Mouse (Mus musculus): Measurements from ENCODE around the gene Ctdnep1.

Ctdnep1 gene

GRCm38 (mm10) chr11:69948066-69948762 is 32.7 kb upstream of the Ctdnep1 start, which contains the start of gene Slc2a4:
TSS of gene Slc2a4 (minus strand) at chr11:69948188.
- in situ Hi-C loops (cut with MboI; ENCODE audit: unreplicated experiment in 2 of 2), result no loop called here

DNA sequence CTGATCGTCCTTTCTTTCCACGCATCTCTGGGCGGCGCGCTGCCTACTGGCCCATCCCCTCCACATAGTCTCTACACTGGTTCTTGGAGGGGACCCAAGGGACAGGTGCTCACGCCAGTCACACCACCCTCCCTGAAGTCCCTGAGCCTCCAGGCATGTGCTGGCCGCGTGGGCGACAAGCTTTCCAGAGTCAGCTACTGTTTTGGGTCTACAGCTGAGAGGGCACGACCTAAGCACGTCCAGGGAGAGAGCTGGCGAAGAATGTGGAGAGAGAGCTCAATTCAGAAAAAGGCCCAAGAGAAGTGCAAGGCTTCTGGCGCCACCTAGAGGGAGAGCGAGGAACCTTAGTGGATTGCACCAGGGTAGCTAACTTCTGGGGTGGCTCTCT is 32.2 kb upstream of the Ctdnep1 start:
- in situ Hi-C loops (cut with MboI; ENCODE audit: unreplicated experiment in 2 of 2), result no loop called here

DNA sequence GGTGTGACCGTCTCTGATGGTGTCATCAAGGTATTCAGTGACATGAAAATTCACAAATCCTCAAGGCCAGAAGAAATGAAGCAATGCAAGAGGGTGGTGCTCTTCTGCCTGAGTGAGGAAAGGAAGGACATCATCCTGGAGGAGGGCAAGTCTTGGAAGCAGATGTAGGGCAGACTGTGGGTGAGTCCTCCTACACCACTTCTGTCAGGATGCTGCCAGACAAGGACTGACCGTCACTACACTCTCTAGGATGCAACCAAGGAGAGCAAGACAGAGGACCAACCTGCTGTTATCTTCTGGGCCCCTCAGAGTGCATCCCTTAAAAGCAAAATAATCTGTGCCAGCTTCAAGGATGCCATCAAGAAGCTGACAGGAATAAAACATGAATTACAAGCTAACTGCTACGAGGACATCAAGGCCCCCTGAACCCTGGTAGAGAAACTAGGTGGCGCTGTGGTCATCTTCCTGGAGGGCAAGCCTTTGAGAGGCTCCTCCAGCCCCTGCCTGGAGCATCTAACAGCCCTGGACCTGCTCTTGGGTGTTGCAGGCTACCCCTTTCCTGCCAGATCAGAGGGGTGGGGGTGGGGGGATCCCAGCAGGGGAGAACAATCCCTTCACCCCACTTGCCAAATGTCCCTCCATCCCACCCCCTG is 30.0 kb upstream of the Ctdnep1 start:
- in situ Hi-C loops (cut with MboI; ENCODE audit: unreplicated experiment in 2 of 2), result loop anchor here (5.0 to 10.0 kb wide), 6 partner anchors 51 to 266 kb away; partner anchors contain the start of genes Dvl2 (in 1 of the 2), Senp3 (in 1 of the 2), Tmem95 (in 1 of the 2) and Tnfsf13 (in 1 of the 2)

DNA sequence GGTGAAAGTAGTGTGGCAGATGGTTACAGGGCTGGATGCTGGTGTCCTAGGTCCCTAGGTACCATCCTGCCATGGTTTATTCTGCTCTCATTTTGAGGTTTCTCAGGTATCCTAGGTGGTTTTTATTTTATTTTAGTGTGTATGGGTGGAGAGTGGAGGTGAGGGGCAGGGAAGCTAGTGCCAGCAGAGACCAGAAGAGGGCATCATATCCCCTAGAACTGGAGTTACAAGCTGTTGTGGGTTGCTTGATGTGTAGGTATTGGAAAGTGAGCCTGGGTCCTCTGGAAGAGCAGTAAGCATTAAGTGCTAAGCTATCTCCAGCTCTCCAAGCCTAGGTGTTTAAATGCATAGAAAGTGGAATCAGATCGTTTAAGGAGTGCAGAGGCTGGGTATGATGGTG is 28.7 kb upstream of the Ctdnep1 start:
- in situ Hi-C loops (cut with MboI; ENCODE audit: unreplicated experiment in 2 of 2), result loop anchor here (5.0 to 10.0 kb wide), 6 partner anchors 50 to 267 kb away; partner anchors contain the start of genes Dvl2 (in 1 of the 2), Senp3 (in 1 of the 2), Tmem95 (in 1 of the 2) and Tnfsf13 (in 1 of the 2)

DNA sequence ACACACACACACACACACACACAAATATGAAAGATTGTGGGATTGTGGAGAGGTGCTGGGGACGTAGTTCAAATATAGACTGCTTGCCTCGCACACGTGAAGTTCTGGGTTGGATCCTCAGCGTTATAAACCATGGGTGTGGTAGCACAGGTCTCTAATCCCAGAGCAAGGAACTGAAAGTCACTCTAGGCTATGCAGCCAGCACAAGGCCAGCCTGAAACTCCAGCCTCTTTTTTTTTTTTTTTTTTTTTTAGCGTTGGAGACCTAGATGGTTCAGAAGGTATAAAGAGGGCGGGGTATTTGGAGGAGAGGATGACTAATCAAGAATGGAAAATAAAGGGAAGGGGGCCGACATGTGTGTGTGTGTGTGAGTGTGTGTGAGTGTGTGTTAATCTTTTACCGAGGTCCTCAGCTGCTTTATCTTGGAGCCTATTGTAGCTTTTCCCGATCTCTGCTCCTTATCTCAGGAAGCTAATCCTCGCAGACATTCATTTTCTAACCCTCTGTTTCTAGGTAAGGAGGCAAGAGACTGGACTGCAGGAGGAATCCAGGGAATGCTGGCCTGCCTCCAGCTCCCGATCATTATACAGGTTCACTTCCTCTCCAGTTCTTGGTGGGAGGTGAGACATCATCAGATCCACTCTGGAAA is 27.6 kb upstream of the Ctdnep1 start:
- in situ Hi-C loops (cut with MboI; ENCODE audit: unreplicated experiment in 2 of 2), result loop anchor here (5.0 to 10.0 kb wide), 6 partner anchors 49 to 269 kb away; partner anchors contain the start of genes Dvl2 (in 1 of the 2), Senp3 (in 1 of the 2), Tmem95 (in 1 of the 2) and Tnfsf13 (in 1 of the 2)

- in situ Hi-C loops (cut with MboI; ENCODE audit: unreplicated experiment in 2 of 2), result loop anchor here (10.0 kb wide), 3 partner anchors 231 to 271 kb away; partner anchors contain the start of genes Senp3 (in 1 of the 2) and Tnfsf13 (in 1 of the 2)
These were observed 25.3 kb upstream of the Ctdnep1 start for GRCm38 (mm10) chr11:69955618-69956017.

DNA sequence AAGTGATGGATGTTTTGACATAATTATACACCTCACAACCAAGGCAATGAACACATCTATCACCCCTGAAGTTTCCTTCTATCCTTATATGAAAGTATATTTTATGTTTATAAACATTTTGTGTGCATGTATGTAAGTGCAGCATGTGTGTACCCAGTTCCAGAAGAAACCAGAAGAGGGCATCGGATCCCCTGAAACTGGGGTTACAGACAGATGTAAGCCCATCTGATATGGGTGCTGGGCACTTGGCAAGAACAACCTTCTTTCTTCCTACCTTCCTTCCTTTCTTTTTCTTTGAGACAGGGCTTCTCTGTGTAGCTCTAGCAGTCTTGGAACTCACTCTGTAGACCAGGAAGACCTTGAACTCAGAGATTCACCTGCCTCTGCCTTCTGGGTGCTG is 24.7 kb upstream of the Ctdnep1 start:
- in situ Hi-C loops (cut with MboI; ENCODE audit: unreplicated experiment in 2 of 2), result loop anchor here (10.0 kb wide), 3 partner anchors 231 to 271 kb away; partner anchors contain the start of genes Senp3 (in 1 of the 2) and Tnfsf13 (in 1 of the 2)

DNA sequence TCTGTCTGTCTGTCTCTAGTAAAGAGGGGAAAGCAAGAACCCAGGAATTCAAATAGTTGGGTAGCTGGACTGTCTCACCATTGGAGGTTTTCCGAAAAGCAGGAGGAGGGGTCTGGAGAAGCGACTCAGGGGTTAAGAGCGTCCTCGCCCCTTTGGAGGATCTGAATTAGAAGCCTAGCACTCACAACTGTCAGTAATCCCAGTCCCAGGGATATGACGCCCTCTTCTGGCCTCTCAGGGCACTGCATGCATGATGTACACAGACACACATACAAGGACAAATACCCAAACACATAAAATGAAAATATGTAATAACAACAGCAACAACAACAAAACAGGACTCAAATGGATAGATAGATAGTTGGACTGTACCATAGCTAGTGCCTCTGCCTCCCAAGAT is 20.3 kb upstream of the Ctdnep1 start:
- in situ Hi-C loops (cut with MboI; ENCODE audit: unreplicated experiment in 2 of 2), result no loop called here

DNA sequence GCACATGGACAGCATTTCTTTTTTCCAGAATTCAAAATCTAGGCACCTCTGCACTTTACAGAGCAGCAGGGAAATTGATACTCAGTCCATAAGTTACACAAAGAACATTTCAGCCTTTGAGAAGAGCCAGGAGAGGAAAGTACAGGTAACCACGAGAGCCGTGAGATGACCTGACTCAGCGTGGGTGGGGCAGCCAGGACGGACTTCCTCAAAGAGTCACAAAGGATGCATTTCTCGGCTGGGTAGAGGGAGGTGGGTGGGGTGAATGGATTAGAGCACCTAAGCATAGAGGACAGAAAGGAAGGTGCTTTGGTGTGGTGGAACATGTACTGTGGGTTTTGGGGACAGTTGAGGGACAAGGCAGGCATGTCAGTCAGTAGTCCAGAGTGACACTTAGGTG is 19.1 kb upstream of the Ctdnep1 start:
- in situ Hi-C loops (cut with MboI; ENCODE audit: unreplicated experiment in 2 of 2), result no loop called here

- in situ Hi-C loops (cut with MboI; ENCODE audit: unreplicated experiment in 2 of 2), result no loop called here
These were observed 16.2 kb upstream of the Ctdnep1 start, which contains the start of gene Cldn7 for GRCm38 (mm10) chr11:69964650-69965270. TSS of gene Cldn7 (plus strand) at chr11:69964779.

GRCm38 (mm10) chr11:69965271-69966005 is 15.5 kb upstream of the Ctdnep1 start:
- in situ Hi-C loops (cut with MboI; ENCODE audit: unreplicated experiment in 2 of 2), result no loop called here

DNA sequence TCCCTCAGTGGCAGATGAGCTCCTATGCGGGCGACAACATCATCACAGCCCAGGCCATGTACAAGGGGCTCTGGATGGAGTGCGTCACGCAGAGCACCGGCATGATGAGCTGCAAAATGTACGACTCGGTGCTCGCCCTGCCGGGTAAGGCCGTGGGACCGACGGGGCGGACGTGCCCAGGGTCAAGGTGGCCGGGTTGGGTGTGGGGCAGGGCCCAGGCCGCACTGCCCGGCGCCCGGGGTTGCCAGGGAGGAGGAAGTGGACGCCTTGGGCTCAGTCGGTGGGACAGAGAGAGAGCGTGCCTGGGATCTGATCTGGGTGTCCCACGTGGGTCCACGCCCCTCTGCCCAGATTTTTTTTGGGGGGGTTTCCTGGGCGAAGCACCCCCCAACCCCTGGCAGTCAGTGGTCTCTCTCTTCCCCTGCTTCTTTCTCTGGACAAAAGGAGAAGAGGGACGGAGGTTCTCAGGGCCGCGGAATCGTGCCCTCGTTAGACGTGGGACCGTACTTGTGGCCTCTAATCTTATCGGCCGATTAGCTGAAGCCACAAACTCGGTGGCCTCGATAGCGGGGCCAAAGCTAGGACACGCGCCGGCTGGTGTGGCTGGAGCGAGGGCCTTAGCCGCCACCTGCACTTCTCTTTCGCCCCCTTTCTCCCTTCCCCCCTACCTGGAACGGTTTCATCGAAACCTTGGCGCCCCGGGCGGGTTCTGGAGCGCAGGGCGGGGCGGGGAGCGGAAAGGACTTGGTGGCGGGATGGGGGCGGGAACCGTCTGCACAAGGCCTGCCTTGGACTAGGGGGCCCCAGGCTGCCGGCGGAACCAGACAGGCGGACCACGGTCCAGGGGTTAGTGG is 14.7 kb upstream of the Ctdnep1 start:
- in situ Hi-C loops (cut with MboI; ENCODE audit: unreplicated experiment in 2 of 2), result no loop called here

DNA sequence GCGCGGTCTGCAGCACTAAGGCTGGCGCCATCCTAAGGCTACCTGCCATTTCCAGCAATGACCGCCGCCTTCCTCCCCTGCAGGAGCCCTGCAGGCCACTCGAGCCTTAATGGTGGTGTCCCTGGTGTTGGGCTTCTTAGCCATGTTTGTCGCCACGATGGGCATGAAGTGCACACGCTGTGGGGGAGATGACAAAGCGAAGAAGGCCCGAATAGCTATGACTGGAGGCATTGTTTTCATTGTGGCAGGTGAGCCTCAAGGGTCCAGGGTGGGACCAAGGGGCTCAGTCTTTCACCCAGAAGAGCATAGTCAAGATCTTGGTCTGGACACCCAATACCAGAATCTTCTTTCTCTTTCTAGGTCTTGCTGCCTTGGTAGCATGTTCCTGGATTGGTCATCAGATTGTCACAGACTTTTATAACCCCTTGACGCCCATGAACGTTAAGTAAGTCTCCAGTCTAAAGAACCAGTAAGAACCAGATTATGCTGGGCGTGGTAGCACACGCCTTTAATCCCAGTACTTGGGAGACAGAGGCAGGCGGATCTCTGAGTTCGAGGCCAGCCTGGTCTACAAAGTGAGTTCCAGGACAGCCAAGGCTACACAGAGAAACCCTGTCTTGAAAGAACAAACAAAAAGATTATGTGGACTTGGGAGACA is 14.0 kb upstream of the Ctdnep1 start:
- in situ Hi-C loops (cut with MboI; ENCODE audit: unreplicated experiment in 2 of 2), result no loop called here

GRCm38 (mm10) chr11:69968793-69969192 is 12.2 kb upstream of the Ctdnep1 start:
- in situ Hi-C loops (cut with MboI; ENCODE audit: unreplicated experiment in 2 of 2), result no loop called here

DNA sequence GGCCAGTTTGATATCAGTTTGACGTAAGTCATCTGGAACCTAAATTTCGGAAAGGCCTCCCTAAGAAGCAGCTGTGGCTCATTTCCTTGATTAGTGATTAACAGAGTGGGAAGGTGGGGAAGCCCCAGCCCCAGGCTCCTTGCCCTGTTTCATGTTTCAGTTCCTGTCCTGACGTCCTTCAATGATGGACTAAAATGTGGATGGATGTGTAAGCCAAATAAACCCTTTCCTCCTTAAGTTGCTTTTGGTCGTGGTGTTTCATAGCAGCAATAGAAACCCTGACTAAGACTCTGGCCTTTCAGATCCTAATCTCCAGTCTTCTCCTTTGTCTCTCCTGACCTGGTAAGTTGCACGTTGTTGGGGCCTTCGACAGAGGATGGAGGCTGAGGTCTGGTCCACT is 10.7 kb upstream of the Ctdnep1 start:
- in situ Hi-C loops (cut with MboI; ENCODE audit: unreplicated experiment in 2 of 2), result no loop called here

- in situ Hi-C loops (cut with MboI; ENCODE audit: unreplicated experiment in 2 of 2), result no loop called here
These were observed 10.2 kb upstream of the Ctdnep1 start for GRCm38 (mm10) chr11:69970775-69971174.

- in situ Hi-C loops (cut with MboI; ENCODE audit: unreplicated experiment in 2 of 2), result loop anchor here in 1 of 2 experiments (25.0 kb wide), 2 partner anchors 563 to 913 kb away; partner anchors contain the start of genes Borcs6, Kdm6b and Tmem107
These were observed 6.0 kb upstream of the Ctdnep1 start for GRCm38 (mm10) chr11:69974907-69975306.

DNA sequence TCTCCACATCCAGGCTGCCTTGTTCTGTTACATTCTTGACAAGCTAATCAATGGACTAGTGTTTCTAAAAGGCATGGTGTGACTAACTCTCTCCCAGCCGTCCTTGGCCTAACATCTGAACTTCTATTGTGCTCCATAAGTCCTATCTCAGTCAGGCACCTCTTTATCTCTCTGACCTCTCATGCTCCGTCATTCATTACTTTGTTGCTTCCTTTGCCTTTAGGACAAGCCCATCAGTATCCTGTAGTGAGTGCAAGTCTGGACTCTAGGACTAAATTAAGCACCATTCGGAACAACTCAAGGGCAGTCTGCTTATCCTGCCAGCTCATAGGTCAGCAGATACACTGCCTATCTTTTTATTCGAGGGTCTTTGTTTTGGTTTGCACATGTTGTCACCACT is 4.7 kb upstream of the Ctdnep1 start:
- in situ Hi-C loops (cut with MboI; ENCODE audit: unreplicated experiment in 2 of 2), result loop anchor here in 1 of 2 experiments (25.0 kb wide), 2 partner anchors 564 to 914 kb away; partner anchors contain the start of genes Borcs6, Kdm6b and Tmem107
